Mouse (Mus musculus) bone marrow, adult 2 months (tissue): ENCODE results near the gene Olfr462.
"Not testable (repeated sequence)": the region's sequence is repeated elsewhere in the genome, so short reads cannot be mapped to it uniquely, and the experiment has no call there.

ENCODE experiments used
- CTCF ChIP-seq: fragments of 200-500 bp; IDR thresholded peaks from 2 replicates; pipeline ENCODE4 v1.5.1; 2011; ENCODE audit warnings: low read length, control low read depth; ENCODE audit not compliant: control insufficient read depth, insufficient read depth
- POLR2A ChIP-seq: fragments of 200-500 bp; IDR thresholded peaks from 2 replicates; pipeline ENCODE4 v1.6.1; 2011; ENCODE audit warnings: low read depth, mild to moderate bottlenecking, control low read depth, low read length, borderline replicate concordance; ENCODE audit not compliant: control insufficient read depth

- not testable (repeated sequence) for TF ChIP-seq CTCF, POLR2A
Observed at GRCm38 (mm10) chr11:87866891-87867290, 25.2 kb downstream of the Olfr462 start.
